Mouse (Mus musculus) hindbrain, embryonic 15.5 days (tissue): ENCODE measurements around the gene Gm49393. TPM values are rescaled to one million over a fixed set of nuclear protein-coding genes. Genes with fewer than 3 reads are reported as not detected.
"Not testable (repeated sequence)": the region's sequence is repeated elsewhere in the genome, so short reads cannot be mapped to it uniquely, and the experiment has no call there.

Experiments
- ATAC-seq: fragments of 200-750 bp; cut with Nextera tagmentation; 2 replicates; pipeline ENCODE4 v1.8.0; 2017; ENCODE audit warnings: low read depth, moderate number of reproducible peaks, moderate TSS enrichment; ENCODE audit not compliant: low FRiP score
- H3K27ac ChIP-seq: fragments of 300-500 bp; sonication (generic); replicated peaks from 2 replicates; pipeline ENCODE4 v1.5.1; 2015; ENCODE audit warnings: mild to moderate bottlenecking, inconsistent platforms
- H3K27me3 ChIP-seq: fragments of 300-500 bp; sonication (generic); 2 replicates; pipeline ENCODE4 v1.6.1; 2015; ENCODE audit warnings: control low read depth, inconsistent platforms
- H3K36me3 ChIP-seq: fragments of 300-500 bp; sonication (generic); 2 replicates; pipeline ENCODE4 v1.6.1; 2015; ENCODE audit warnings: control low read depth, inconsistent platforms
- H3K4me1 ChIP-seq: fragments of 300-500 bp; sonication (generic); replicated peaks from 2 replicates; pipeline ENCODE4 v1.6.1; 2015; ENCODE audit warnings: control low read depth, inconsistent platforms
- H3K4me2 ChIP-seq: fragments of 300-500 bp; sonication (generic); 2 replicates; pipeline ENCODE4 v1.6.1; 2015; ENCODE audit warnings: moderate library complexity, mild to moderate bottlenecking, inconsistent platforms
- H3K4me3 ChIP-seq: fragments of 300-500 bp; sonication (generic); 2 replicates; pipeline ENCODE4 v1.5.1; 2015; ENCODE audit warnings: mild to moderate bottlenecking, inconsistent platforms
- H3K9ac ChIP-seq: fragments of 300-500 bp; sonication (generic); 2 replicates; pipeline ENCODE4 v1.6.1; 2015; ENCODE audit warnings: inconsistent platforms
- H3K9me3 ChIP-seq: fragments of 300-500 bp; sonication (generic); 2 replicates; pipeline ENCODE4 v1.6.1; 2016; ENCODE audit warnings: control low read depth, inconsistent platforms
- WGBS: fragments of 180-500 bp; shearing (Covaris S2); methylation state at CpG from one replicate; pipeline ENCODE4 v1.1.7; 2015; 5-methylcytosine and 5-hydroxymethylcytosine counted together
- polyA plus RNA-seq: library from polyadenylated mRNA; unstranded; fragments of >200 nt; fragmentation: Nextera tagmentation; extraction: Ambion mirVana; gene quantifications from 2 replicates; pipeline ENCODE4 v1.2.1, GENCODE M21; 2015

Gene Gm49393
- polyA plus RNA-seq, result not detected in 2 replicates

GRCm38 (mm10) chr13:60935490-60935889 lies at the start of gene Gm49393:
TSS of gene Gm49393 (minus strand) at chr13:60935590.
- WGBS, result 75% methylated on average over 2 of the region's 2 CpGs
- H3K4me3 ChIP-seq, ATAC-seq, H3K27ac ChIP-seq, H3K27me3 ChIP-seq, H3K36me3 ChIP-seq, H3K4me1 ChIP-seq, H3K9me3 ChIP-seq, H3K4me2 ChIP-seq, H3K9ac ChIP-seq: not testable (repeated sequence)

- H3K27ac ChIP-seq, H3K36me3 ChIP-seq, H3K9ac ChIP-seq, H3K27me3 ChIP-seq, ATAC-seq, H3K4me3 ChIP-seq, H3K4me2 ChIP-seq, H3K4me1 ChIP-seq, H3K9me3 ChIP-seq: not testable (repeated sequence)
- 78% methylated on average over 4 of the region's 4 CpGs for WGBS
Observed at GRCm38 (mm10) chr13:60972319-60972718, 36.9 kb upstream of the Gm49393 start.

GRCm38 (mm10) chr13:60963985-60964384 lies 28.6 kb upstream of the Gm49393 start:
- not testable (repeated sequence) for H3K4me1 ChIP-seq, H3K4me3 ChIP-seq, ATAC-seq, H3K4me2 ChIP-seq, H3K9me3 ChIP-seq, H3K36me3 ChIP-seq, H3K27ac ChIP-seq, H3K27me3 ChIP-seq, H3K9ac ChIP-seq
- WGBS, result 45% methylated on average over 4 of the region's 5 CpGs

- Histone ChIP-seq H3K4me3 (no peak overlapping the region), H3K36me3 (no peaks in the 10 kb centered on the region), H3K9ac (no peak overlapping the region), H3K4me2 (no peak overlapping the region), H3K9me3 (peaks cover 5% of the 10 kb centered on the region), H3K27ac (no peak overlapping the region), H3K27me3 (no peaks in the 10 kb centered on the region), H3K4me1 (no peaks in the 10 kb centered on the region)
- WGBS, result 70% methylated on average over 5 of the region's 5 CpGs
- no peak for ATAC-seq
Observed at GRCm38 (mm10) chr13:60961706-60962105, 26.3 kb upstream of the Gm49393 start.

- WGBS, result 85% methylated on average over 3 of the region's 3 CpGs
- not testable (repeated sequence) for H3K4me1 ChIP-seq
Observed at GRCm38 (mm10) chr13:60941884-60942283, 6.5 kb upstream of the Gm49393 start, which contains the start of gene Tpbpa. TSS of gene Tpbpa (minus strand) at chr13:60941984.

GRCm38 (mm10) chr13:60936500-60936901 lies 1.1 kb upstream of the Gm49393 start, which contains the start of the genes Gm49391 and Ctla2a:
TSS of gene Gm49391 (minus strand) at chr13:60936571.
TSS of gene Ctla2a (minus strand) at chr13:60936625.
- H3K4me3 ChIP-seq, result no peak within 1 kb of the TSS
- H3K9me3 ChIP-seq, result peaks cover 3% of the 10 kb centered on the region; the same call in 1 of the 2 replicates
- WGBS, result 73% methylated on average over 5 of the region's 5 CpGs
- H3K4me2 ChIP-seq, result no peak within 1 kb of the TSS
- no peak within 1 kb of the TSS for H3K27ac ChIP-seq
- no peak for ATAC-seq
- no peaks in the 10 kb centered on the region for H3K36me3 ChIP-seq
- H3K27me3 ChIP-seq, result no peaks in the 10 kb centered on the region
- H3K9ac ChIP-seq, result no peak within 1 kb of the TSS
- H3K4me1 ChIP-seq, result no peaks in the 10 kb centered on the region

More at GRCm38 (mm10) chr13:60941884-60942283, 6.5 kb upstream of the Gm49393 start, which contains the start of gene Tpbpa:
- H3K27me3 ChIP-seq, H3K9ac ChIP-seq, H3K4me3 ChIP-seq, ATAC-seq, H3K36me3 ChIP-seq, H3K27ac ChIP-seq, H3K4me2 ChIP-seq: not testable (repeated sequence)
- peaks cover 12% of the 10 kb centered on the region for H3K9me3 ChIP-seq

- WGBS, result 90% methylated on average over 2 of the region's 2 CpGs
- H3K27me3 ChIP-seq, ATAC-seq, H3K27ac ChIP-seq, H3K36me3 ChIP-seq, H3K4me3 ChIP-seq, H3K9me3 ChIP-seq, H3K9ac ChIP-seq, H3K4me2 ChIP-seq, H3K4me1 ChIP-seq: not testable (repeated sequence)
Observed at GRCm38 (mm10) chr13:60904780-60905179, 30.6 kb downstream of the Gm49393 start, which contains the start of gene Tpbpb. TSS of gene Tpbpb (minus strand) at chr13:60904880.

GRCm38 (mm10) chr13:60897328-60897727 lies 38.1 kb downstream of the Gm49393 start, which contains the start of gene Ctla2b:
TSS of gene Ctla2b (minus strand) at chr13:60897447.
- H3K4me1 ChIP-seq, result no peaks in the 10 kb centered on the region
- H3K4me2 ChIP-seq, result no peak within 1 kb of the TSS
- no peaks in the 10 kb centered on the region for H3K36me3 ChIP-seq
- no peak for ATAC-seq
- H3K9ac ChIP-seq, result no peak within 1 kb of the TSS
- H3K9me3 ChIP-seq, result no peaks in the 10 kb centered on the region
- no peaks in the 10 kb centered on the region for H3K27me3 ChIP-seq
- no peak within 1 kb of the TSS for H3K4me3 ChIP-seq
- WGBS, result 91% methylated on average over 3 of the region's 3 CpGs
- no peak within 1 kb of the TSS for H3K27ac ChIP-seq

- H3K36me3 ChIP-seq, H3K4me2 ChIP-seq, H3K9ac ChIP-seq, H3K4me3 ChIP-seq, ATAC-seq, H3K27ac ChIP-seq, H3K4me1 ChIP-seq, H3K27me3 ChIP-seq, H3K9me3 ChIP-seq: not testable (repeated sequence)
- WGBS, result 84% methylated on average over 8 of the region's 8 CpGs
Observed at GRCm38 (mm10) chr13:60896794-60897193, 38.6 kb downstream of the Gm49393 start, which contains the start of gene Gm49392. TSS of gene Gm49392 (minus strand) at chr13:60896894.

GRCm38 (mm10) chr13:60895406-60896160 lies 39.8 kb downstream of the Gm49393 start:
- no peaks in the 10 kb centered on the region for H3K4me1 ChIP-seq

GRCm38 (mm10) chr13:60892301-60892700 lies 43.1 kb downstream of the Gm49393 start:
- 96% methylated on average over 1 of the region's 1 CpGs for WGBS
- no peak overlapping the region for H3K4me2 ChIP-seq
- no peaks in the 10 kb centered on the region for H3K36me3 ChIP-seq
- H3K27ac ChIP-seq, result no peak overlapping the region
- no peak overlapping the region for H3K4me3 ChIP-seq
- H3K9me3 ChIP-seq, result no peaks in the 10 kb centered on the region
- H3K4me1 ChIP-seq, result no peaks in the 10 kb centered on the region
- ATAC-seq, result no peak
- H3K9ac ChIP-seq, result no peak overlapping the region
- H3K27me3 ChIP-seq, result no peaks in the 10 kb centered on the region

More at GRCm38 (mm10) chr13:60895406-60896160, 39.8 kb downstream of the Gm49393 start:
- H3K9ac ChIP-seq, result no peak overlapping the region
- no peaks in the 10 kb centered on the region for H3K36me3 ChIP-seq
- ATAC-seq, result no peak
- no peak overlapping the region for H3K4me2 ChIP-seq
- no peaks in the 10 kb centered on the region for H3K9me3 ChIP-seq
- no peak overlapping the region for H3K27ac ChIP-seq
- H3K4me3 ChIP-seq, result no peak overlapping the region
- no peaks in the 10 kb centered on the region for H3K27me3 ChIP-seq

GRCm38 (mm10) chr13:60864281-60864680 lies 71.1 kb downstream of the Gm49393 start, which contains the start of gene 4930486L24Rik:
TSS of gene 4930486L24Rik (minus strand) at chr13:60864475.
- Histone ChIP-seq H3K27ac (no peak within 1 kb of the TSS), H3K9me3 (no peaks in the 10 kb centered on the region; the same call in 1 of the 2 replicates), H3K4me3 (no peak within 1 kb of the TSS), H3K9ac (no peak within 1 kb of the TSS), H3K27me3 (no peaks in the 10 kb centered on the region), H3K4me1 (no peaks in the 10 kb centered on the region), H3K36me3 (no peaks in the 10 kb centered on the region), H3K4me2 (no peak within 1 kb of the TSS)
- 65% methylated on average over 1 of the region's 1 CpGs for WGBS
- no peak for ATAC-seq
